Mouse (Mus musculus): ENCODE measurements around the gene Tomm70a. TPM values are rescaled to one million over a fixed set of nuclear protein-coding genes. Genes with fewer than 3 reads are reported as not detected.

The Tomm70a gene
- polyA plus RNA-seq, 1 experiment from 2014 or later = 49.4 TPM

- in situ Hi-C loops (cut with MboI; ENCODE audit: low pct_unique_long_range_greater_than_20kb) = no loop called here
- ChIA-PET CTCF (interaction anchor here (1.1 to 2.0 kb wide), 3 partner anchors 51 to 478 kb away, joined by 3 to 12 read pairs (median 4); partner anchors contain the start of gene Nit2), POLR2A (no interaction called here)
- no peak for ATAC-seq
- no peak for TF ChIP-seq CTCF (IDR thresholded peaks at IDR 0.05)
- H3K27me3 ChIP-seq = peaks cover 55% of the 10 kb centered on the region
- DNase-seq (ENCODE audit: low read depth, low spot score) = no peak
Measured at GRCm38 (mm10) chr16:57116066-57116465, 5.4 kb upstream of the Tomm70a start.

- in situ Hi-C loops (cut with MboI; ENCODE audit: low pct_unique_long_range_greater_than_20kb) = no loop called here
- H3K27me3 ChIP-seq = peaks cover 40% of the 10 kb centered on the region
- CTCF ChIA-PET = interaction anchor here (1.1 kb wide), 1 partner anchor 49 kb away, joined by 5 read pairs; no protein-coding TSS in a partner anchor
- POLR2A ChIA-PET = no interaction called here
- ATAC-seq = no peak
- DNase-seq (ENCODE audit: low read depth, low spot score) = no peak
- no peak for TF ChIP-seq CTCF (IDR thresholded peaks at IDR 0.05)
Measured at GRCm38 (mm10) chr16:57117562-57117961, 3.9 kb upstream of the Tomm70a start.

GRCm38 (mm10) chr16:57121816-57122415 is 413 bp downstream of the Tomm70a start:
- H3K27me3 ChIP-seq = peaks cover 13% of the 10 kb centered on the region

GRCm38 (mm10) chr16:57122682-57123445 is 1.4 kb downstream of the Tomm70a start:
- ChIA-PET POLR2A (interaction anchor here (0.6 to 1.2 kb wide), 2 partner anchors 39 to 48 kb away, joined by 3 read pairs; no protein-coding TSS in a partner anchor), CTCF (interaction anchor here (1.7 kb wide), 1 partner anchor 44 kb away, joined by 5 read pairs; the partner anchor contains the start of gene Nit2)
- H3K27me3 ChIP-seq = peaks cover 10% of the 10 kb centered on the region
- TF ChIP-seq CTCF (IDR thresholded peaks at IDR 0.05) = no peak
- ATAC-seq (no peak), DNase-seq (ENCODE audit: low read depth, low spot score) (no peak)
- in situ Hi-C loops (cut with MboI; ENCODE audit: low pct_unique_long_range_greater_than_20kb) = loop anchor here (5.0 to 10.0 kb wide), 2 partner anchors 44 to 472 kb away; partner anchors contain the start of gene Nit2

More at GRCm38 (mm10) chr16:57121816-57122415, 413 bp downstream of the Tomm70a start:
- DNase-seq (ENCODE audit: low read depth, low spot score) = no peak
- ChIA-PET CTCF (interaction anchor here (1.7 kb wide), 1 partner anchor 45 kb away, joined by 5 read pairs; the partner anchor contains the start of gene Nit2), POLR2A (interaction anchor here (1.2 kb wide), 1 partner anchor 40 kb away, joined by 3 read pairs; no protein-coding TSS in a partner anchor)
- TF ChIP-seq CTCF (IDR thresholded peaks at IDR 0.05) = no peak
- peak; percentile 10 for ATAC-seq
- in situ Hi-C loops (cut with MboI; ENCODE audit: low pct_unique_long_range_greater_than_20kb) = loop anchor here (5.0 to 10.0 kb wide), 2 partner anchors 45 to 473 kb away; partner anchors contain the start of gene Nit2

GRCm38 (mm10) chr16:57126268-57126667 is 4.8 kb downstream of the Tomm70a start:
- POLR2A ChIA-PET = no interaction called here
- DNase-seq (ENCODE audit: low read depth, low spot score) = no peak
- no peak for ATAC-seq
- no peak for TF ChIP-seq CTCF (IDR thresholded peaks at IDR 0.05)
- H3K27me3 ChIP-seq = no peaks in the 10 kb centered on the region
- in situ Hi-C loops (cut with MboI; ENCODE audit: low pct_unique_long_range_greater_than_20kb) = loop anchor here (10.0 kb wide), 1 partner anchor 469 kb away; no protein-coding TSS in a partner anchor
- CTCF ChIA-PET = no interaction called here

GRCm38 (mm10) chr16:57127825-57128224 is 6.3 kb downstream of the Tomm70a start:
- in situ Hi-C loops (cut with MboI; ENCODE audit: low pct_unique_long_range_greater_than_20kb) = loop anchor here (10.0 kb wide), 1 partner anchor 467 kb away; no protein-coding TSS in a partner anchor
- ATAC-seq = no peak
- DNase-seq (ENCODE audit: low read depth, low spot score) = no peak
- TF ChIP-seq CTCF (IDR thresholded peaks at IDR 0.05) = no peak
- CTCF ChIA-PET = interaction anchor here (0.7 to 0.9 kb wide), 2 partner anchors 39 to 50 kb away, joined by 3 to 4 read pairs; partner anchors contain the start of gene Nit2
- no peaks in the 10 kb centered on the region for H3K27me3 ChIP-seq
- POLR2A ChIA-PET = no interaction called here

- no peak for TF ChIP-seq CTCF (IDR thresholded peaks at IDR 0.05)
- in situ Hi-C loops (cut with MboI; ENCODE audit: low pct_unique_long_range_greater_than_20kb) = no loop called here
- ChIA-PET POLR2A (no interaction called here), CTCF (interaction anchor here (0.8 to 1.0 kb wide), 3 partner anchors 10 to 22 kb away, joined by 3 read pairs; no protein-coding TSS in a partner anchor)
- H3K27me3 ChIP-seq = no peaks in the 10 kb centered on the region
- no peak for DNase-seq (ENCODE audit: low read depth, low spot score)
- ATAC-seq = no peak
Measured at GRCm38 (mm10) chr16:57130752-57131400, 9.4 kb downstream of the Tomm70a start.

DNA sequence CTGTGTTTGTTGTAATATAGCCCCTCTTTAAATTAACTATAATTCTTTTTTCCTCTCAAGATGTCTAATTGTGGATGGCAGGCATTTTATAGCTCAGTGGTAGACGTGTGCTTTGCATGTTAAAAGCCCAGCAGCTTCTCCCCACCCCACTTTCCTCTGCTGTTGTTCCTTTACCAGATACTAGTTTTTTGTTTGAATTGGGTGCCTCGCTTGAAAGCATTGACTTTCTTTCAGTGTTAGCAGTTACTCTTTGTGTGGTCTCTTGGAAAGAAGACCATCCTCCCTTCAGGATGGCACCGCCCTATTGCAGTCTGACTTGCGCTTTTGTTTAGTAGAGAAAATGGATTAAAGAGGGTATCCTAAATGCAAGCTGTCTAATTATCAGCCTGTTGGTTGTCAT is 10.0 kb downstream of the Tomm70a start:
- no peak for TF ChIP-seq CTCF (IDR thresholded peaks at IDR 0.05)
- DNase-seq (ENCODE audit: low read depth, low spot score) = no peak
- CTCF ChIA-PET = no interaction called here
- no peak for ATAC-seq
- POLR2A ChIA-PET = no interaction called here
- H3K27me3 ChIP-seq = no peaks in the 10 kb centered on the region
- in situ Hi-C loops (cut with MboI; ENCODE audit: low pct_unique_long_range_greater_than_20kb) = no loop called here

GRCm38 (mm10) chr16:57132326-57132725 is 10.8 kb downstream of the Tomm70a start:
- DNase-seq (ENCODE audit: low read depth, low spot score) (no peak), ATAC-seq (no peak)
- no peak for TF ChIP-seq CTCF (IDR thresholded peaks at IDR 0.05)
- ChIA-PET CTCF (no interaction called here), POLR2A (no interaction called here)
- in situ Hi-C loops (cut with MboI; ENCODE audit: low pct_unique_long_range_greater_than_20kb) = no loop called here
- H3K27me3 ChIP-seq = no peaks in the 10 kb centered on the region

DNA sequence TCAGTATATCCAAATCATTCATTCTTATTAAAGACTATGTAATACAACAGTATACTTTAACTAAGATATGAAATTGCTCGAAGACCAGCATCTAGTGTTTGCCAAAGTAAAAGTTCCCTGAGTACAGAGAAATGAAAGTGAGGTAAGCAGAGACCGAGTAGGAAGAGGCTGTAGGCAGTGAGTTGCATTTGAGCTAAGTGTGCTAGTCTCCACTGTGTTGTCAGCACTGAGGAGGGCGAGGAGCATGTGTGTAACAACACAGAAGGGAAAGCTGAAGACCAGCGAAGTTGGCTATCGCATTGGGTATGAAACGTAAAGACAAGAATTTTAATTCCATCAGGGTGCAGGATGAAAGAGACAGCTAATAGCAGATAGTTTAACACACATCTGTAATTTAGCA is 12.1 kb downstream of the Tomm70a start:
- no peaks in the 10 kb centered on the region for H3K27me3 ChIP-seq

More for the DNA sequence above, 12.1 kb downstream of the Tomm70a start:
- in situ Hi-C loops (cut with MboI; ENCODE audit: low pct_unique_long_range_greater_than_20kb) = no loop called here
- no peak for ATAC-seq
- ChIA-PET CTCF (interaction anchor here (0.8 kb wide), 1 partner anchor 13 kb away, joined by 4 read pairs; no protein-coding TSS in a partner anchor), POLR2A (no interaction called here)
- no peak for TF ChIP-seq CTCF (IDR thresholded peaks at IDR 0.05)
- no peak for DNase-seq (ENCODE audit: low read depth, low spot score)
